Mouse (Mus musculus): ENCODE data around the gene Swi5. TPM values are rescaled to one million over a fixed set of nuclear protein-coding genes. Genes with fewer than 3 reads are reported as not detected.

The Swi5 gene
- polyA plus RNA-seq, 2 experiments from 2014 or later: 133 to 252 TPM

Other genes starting within 250 kb of the Swi5 start
- gene Fam78a, start 203.2 kb downstream of the Swi5 start, polyA plus RNA-seq (2017; shearing (Covaris generic)): 10 to 100 TPM; 23.6 to 27.1 TPM
- not detected for gene Plpp7, start 192.5 kb downstream of the Swi5 start, polyA plus RNA-seq (2017; shearing (Covaris generic))
- 10 to 100 TPM; 32.0 to 32.6 TPM for gene Prrc2b, start 137.0 kb downstream of the Swi5 start, polyA plus RNA-seq (2017; shearing (Covaris generic))
- 1 to 10 TPM; 2.5 to 3.8 TPM for gene Pomt1, start 51.5 kb downstream of the Swi5 start, polyA plus RNA-seq (2017; shearing (Covaris generic))
- 10 to 100 TPM; 30.4 to 34.4 TPM for gene Uck1, start 27.9 kb downstream of the Swi5 start, polyA plus RNA-seq (2017; shearing (Covaris generic))
- 10 to 100 TPM; 14.9 to 18.3 TPM for gene Golga2, start 691 bp downstream of the Swi5 start, polyA plus RNA-seq (2017; shearing (Covaris generic))
- gene Ciz1, start 64.3 kb upstream of the Swi5 start, polyA plus RNA-seq (2017; shearing (Covaris generic)): 10 to 100 TPM; 38.8 to 51.6 TPM
- gene Dnm1, start 65.3 kb upstream of the Swi5 start, polyA plus RNA-seq (2017; shearing (Covaris generic)): not detected
- gene 1110008P14Rik, start 93.9 kb upstream of the Swi5 start, polyA plus RNA-seq (2017; shearing (Covaris generic)): 10 to 100 TPM; 70.3 to 75.4 TPM
- gene Lcn2, start 100.2 kb upstream of the Swi5 start, polyA plus RNA-seq (2017; shearing (Covaris generic)): not detected
- 1 to 10 TPM; 1.0 to 1.6 TPM for gene Ptges2, start 107.8 kb upstream of the Swi5 start, polyA plus RNA-seq (2017; shearing (Covaris generic))
- 1 to 10 TPM; 5.2 TPM for gene Naif1, start 162.4 kb upstream of the Swi5 start, polyA plus RNA-seq (2017; shearing (Covaris generic))
- gene Slc25a25, start 163.4 kb upstream of the Swi5 start, polyA plus RNA-seq (2017; shearing (Covaris generic)): 1 to 10 TPM; 3.3 to 4.0 TPM
- gene Fam102a, start 247.3 kb upstream of the Swi5 start, polyA plus RNA-seq (2017; shearing (Covaris generic)): 10 to 100 TPM; 40.3 to 47.5 TPM